Mouse (Mus musculus): ENCODE data around the gene Ube2e3. TPM values are rescaled to one million over a fixed set of nuclear protein-coding genes. Genes with fewer than 3 reads are reported as not detected.

Gene Ube2e3
- 26.4 TPM for polyA plus RNA-seq (2017; shearing (Covaris generic))

GRCm38 (mm10) chr2:78867726-78868510 lies at the start of gene Ube2e3:
Gene Ube2e3 (plus strand): TSS chr2:78868124.

